Mouse (Mus musculus) spleen, postnatal 36 days (tissue): ENCODE data around the gene Tomm34.
"Not testable (repeated sequence)": the region's sequence is repeated elsewhere in the genome, so short reads cannot be mapped to it uniquely, and the experiment has no call there.

ENCODE experiments used
- DNase-seq, 2 experiments: peaks; one replicate each; pipeline ENCODE4 v3.0.0; 2022; ENCODE audit warnings: low spot score in 2 of 2, mixed read lengths in 1 of 2

The Tomm34 gene

DNA sequence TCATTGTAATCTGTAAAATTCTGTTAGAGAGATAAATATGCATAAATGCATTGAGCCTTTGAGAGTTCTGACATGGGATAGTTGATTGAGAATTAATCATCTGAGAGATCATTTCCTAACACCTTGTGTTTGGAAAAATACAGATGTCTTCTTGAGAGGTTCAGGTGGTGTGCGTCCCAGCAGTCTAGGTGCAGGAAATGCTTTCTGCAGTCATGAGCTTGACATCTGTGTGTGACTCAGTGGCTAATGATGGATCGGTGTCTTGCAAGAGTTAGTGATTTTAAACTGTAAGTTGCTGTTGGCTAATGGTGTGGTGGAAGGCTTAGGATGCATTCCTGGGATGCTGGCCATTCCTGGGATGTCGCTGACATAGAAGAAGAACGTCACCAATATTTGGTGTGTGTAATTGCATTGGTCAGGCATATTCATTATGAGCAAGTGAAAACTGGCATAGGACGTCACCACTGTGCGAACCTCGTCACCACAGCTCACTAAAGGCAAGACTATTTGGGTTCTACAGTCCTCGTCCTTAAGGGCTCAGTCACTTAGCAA is 6.0 kb upstream of the Tomm34 start:
- no peak for DNase-seq

DNA sequence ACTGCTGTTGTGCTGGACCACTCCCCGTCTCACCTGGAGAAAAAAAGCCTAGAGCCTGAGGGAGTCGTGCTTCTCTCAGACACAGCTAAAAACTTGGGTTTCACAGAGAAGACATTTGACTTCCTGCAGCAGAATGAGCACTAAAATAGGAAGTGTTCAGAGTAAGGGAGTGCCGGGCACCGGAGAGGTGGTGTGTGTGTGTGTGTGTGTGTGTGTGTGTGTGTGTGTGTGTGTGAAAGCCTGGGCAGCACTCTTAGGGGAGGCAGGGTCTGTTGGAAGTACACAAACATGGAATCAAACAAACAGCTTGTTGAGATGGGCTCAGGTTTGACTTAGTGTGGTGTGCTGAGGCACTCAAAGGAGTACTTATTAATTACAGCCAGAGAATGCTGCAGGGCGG is 4.1 kb upstream of the Tomm34 start:
- peak; percentile 74 to 77 for DNase-seq

GRCm38 (mm10) chr2:164073918-164074578 is 3.1 kb upstream of the Tomm34 start:
- DNase-seq, result peak; percentile 98 to 99

DNA sequence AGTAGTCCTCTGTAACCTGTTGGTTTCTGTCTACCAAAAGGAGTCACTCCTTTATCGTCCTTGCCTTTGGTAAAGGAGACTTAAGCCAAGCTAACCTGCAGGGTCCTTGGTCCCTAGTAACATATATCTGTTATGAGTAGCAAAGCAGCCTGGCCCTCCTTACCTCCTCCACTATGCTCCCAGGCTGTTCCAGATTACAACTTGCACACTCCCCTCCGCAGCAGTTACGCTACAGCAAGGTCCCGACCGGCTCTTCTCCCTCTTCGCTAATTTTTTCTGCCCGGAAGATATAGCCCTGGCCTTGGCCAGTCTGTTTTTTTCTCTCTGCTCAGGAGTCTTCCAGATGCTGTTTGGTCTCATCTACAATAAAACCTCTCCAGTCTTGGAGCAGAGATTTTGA is 2.2 kb upstream of the Tomm34 start:
- no peak for DNase-seq

DNA sequence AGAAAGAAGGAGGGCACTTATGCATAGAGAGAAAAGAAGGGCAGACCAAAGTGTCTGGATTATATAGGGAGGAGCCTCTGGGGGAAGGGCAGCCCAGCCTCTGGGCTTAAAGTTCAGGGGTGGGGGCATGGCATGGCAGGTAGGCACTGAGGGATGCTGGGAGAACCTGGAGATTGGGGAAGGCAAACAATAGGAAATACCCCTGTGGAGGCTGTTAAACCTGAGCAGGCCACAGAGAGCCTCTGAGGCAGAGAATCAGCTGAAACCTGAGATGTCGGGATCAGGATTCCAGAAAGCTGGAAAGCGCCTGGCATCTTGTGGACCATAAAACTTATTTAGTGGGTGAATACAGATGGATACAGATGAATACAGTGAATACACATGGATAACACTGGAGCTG is 1.1 kb upstream of the Tomm34 start:
- DNase-seq, result no peak

DNA sequence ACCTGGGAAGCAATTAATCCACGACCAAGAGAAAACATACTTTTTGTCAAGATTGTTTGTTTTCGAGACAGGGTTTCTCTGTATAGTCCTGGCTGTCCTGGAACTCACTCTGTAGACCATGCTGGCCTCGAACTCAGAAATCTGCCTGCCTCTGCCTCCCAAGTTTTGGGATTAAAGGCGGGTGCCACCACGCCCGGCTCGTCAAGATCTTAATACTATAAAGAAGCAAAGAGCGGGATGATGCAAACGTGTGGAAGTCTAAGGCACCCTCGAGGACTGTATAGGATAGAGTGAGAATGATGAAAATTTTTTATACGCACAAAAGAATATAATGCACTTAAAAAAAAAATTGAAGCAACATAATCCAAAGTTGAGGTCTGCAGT is 460 bp upstream of the Tomm34 start:
- not testable (repeated sequence) for DNase-seq

GRCm38 (mm10) chr2:164070142-164070764 is 716 bp downstream of the Tomm34 start, which contains the start of gene Stk4:
TSS of gene Stk4 (plus strand) at chr2:164070322.
- DNase-seq, result peak in 1 of 2 experiments; percentile 34

DNA sequence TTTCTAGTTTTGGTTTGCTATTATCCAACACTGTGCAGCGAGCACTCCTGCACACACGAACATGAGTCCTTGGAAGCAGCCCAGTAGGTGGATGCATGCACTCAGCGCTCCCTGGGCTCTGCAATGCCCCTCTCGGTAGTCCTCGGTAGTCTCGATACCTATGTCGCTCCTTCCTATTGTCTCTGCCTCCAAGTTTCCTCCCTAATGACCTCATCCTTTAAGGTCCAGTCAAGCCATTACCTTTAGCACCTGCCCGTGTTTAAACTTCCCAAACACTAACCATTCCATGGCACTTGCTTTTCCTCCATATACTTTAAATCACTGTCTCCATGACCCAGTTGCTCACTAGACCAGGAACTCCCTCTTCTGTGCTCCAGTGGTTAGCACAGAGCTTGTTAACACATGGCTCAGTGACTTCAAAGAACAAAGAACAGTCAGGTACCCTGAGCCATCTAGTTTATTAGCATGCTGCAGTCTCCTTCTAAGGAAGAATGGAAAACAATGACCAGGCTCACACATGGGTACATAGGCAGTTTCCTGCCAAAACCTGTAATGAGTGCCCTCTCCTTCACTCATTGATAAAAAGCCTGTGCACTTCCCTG is 11.2 kb downstream of the Tomm34 start:
- DNase-seq, result no peak

DNA sequence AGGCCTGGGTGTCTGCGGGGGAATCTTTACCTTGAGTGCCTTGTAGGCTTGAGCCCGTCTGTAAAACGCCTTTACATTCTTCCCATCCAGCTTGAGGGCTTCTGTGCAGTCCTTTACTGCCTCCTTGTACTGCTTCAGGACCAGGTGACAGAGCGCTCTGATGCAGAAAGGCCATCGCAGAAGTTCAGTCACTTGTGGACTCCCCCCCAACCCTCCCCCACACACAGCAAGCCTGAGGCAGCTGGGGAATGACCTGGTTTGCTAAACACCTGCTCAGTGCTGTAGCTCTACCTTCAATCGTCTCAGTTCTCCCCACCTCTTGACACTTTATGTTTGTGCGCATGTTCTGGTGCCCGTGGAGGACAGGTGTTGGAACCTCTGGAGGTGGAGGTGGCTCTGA is 16.3 kb downstream of the Tomm34 start:
- DNase-seq, result no peak

- no peak for DNase-seq
Measured at GRCm38 (mm10) chr2:164053767-164054166, 17.2 kb downstream of the Tomm34 start.

GRCm38 (mm10) chr2:164047197-164047690 is 23.7 kb downstream of the Tomm34 start:
- DNase-seq, result peak; percentile 57 to 66

- DNase-seq, result no peak
Measured at GRCm38 (mm10) chr2:164041523-164041922, 29.4 kb downstream of the Tomm34 start.

GRCm38 (mm10) chr2:164040949-164041348 is 30.0 kb downstream of the Tomm34 start:
- DNase-seq, result peak in 1 of 2 experiments; percentile 15

- DNase-seq, result no peak
Measured at GRCm38 (mm10) chr2:164038407-164039028, 32.5 kb downstream of the Tomm34 start.

DNA sequence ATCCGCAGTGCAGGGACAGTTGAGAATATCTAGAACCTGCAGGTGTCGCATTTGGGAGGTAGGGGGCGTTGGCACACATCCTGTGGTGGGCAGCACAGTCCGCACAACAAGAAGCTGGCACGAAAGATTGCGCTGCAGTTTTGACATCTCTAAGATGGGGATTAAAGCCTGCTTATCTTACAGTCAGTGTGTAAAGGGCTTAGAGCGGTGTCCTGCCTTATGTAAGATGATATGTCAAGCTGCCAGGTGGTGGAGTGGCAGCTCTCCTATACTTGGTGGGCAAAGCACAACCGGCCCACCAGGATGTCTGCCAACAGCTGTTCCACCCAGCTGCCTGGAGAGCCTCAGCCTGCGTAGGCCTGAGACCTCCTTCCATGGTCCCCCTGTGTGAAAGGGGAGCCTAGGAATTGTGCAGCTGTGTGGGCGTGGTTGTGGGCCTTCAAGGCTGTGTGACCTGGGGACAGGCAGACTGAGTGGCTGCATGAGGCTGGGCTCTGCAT is 34.4 kb downstream of the Tomm34 start:
- no peak for DNase-seq

DNA sequence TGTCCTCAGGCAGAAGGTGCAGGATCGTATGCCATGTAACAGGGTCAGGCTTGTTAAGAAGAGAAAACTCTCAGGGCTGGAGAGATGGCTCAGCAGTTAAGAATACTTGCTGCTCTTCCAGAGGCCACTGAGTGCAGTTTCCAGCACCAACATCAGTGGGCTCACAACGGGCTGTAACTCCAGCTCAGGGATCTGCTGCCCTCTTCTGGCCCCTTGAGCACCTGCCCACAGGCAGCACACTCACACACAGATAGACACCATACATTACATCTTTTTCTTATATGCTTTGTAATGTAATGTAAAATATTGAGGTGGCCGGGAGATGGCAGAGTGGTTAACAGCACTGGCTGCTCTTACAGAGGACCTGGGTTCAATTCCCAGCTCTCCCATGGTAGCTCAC is 38.0 kb downstream of the Tomm34 start:
- DNase-seq, result no peak

DNA sequence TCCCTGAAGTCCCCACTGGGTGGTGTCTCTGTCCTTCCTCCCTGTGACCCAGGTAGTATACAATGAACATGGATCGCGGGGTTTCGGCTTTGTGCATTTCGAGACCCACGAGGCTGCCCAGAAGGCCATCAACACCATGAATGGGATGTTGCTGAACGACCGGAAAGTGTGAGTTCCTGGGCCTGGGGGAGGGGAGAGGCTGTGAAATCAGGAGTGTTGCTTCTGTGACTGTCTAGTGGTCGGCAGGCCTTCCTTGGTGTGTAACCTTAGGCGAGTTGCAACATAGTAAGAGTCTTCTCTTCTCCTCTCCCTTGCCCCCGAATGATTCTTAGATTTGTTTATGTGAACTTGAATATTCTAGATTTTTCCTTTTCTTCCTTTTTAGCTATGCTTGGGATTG is 39.8 kb downstream of the Tomm34 start:
- DNase-seq, result no peak

DNA sequence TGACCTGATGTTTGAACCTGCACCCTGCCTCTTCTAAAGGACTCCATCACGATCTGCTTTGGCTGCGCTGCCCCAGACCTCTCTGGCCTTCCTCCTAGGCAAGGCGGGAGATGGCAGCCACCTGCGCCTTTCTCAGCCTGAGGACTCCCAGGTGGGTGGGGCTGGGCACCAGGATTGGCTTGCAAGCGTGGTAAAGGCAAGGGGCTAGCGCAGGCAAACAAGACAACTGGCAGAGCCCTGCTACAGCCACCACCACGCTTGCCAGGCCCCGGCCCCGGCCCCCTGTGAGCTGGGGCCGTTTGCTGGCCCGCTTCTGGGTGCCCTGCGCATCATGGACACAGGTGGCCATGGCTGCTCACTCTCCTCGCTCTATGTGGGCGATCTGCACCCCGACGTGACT is 45.8 kb downstream of the Tomm34 start, which contains the start of gene Pabpc1l:
Gene Pabpc1l, plus strand, starts transcription at position 301 of the 400 bp plus-strand sequence.
- no peak for DNase-seq

DNA sequence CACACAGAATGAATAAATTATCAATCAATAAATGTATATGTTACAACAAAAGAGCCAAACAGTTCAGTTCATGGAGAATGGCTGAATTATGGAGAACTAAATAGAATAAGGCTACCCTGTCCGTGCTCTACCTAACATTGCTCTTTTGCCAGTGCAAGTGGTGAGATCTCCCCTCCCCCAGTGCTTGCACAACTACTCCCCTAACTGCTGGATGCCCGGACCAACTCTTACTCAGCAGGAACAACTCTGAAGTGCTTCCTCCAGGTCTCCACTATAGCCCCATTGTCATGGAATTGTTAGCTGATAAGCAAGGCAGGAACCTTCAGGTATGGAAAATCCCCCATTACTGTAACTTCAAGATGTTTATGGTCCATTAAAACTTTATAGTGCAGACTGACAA is 48.9 kb downstream of the Tomm34 start:
- DNase-seq, result no peak

GRCm38 (mm10) chr2:164019943-164020342 is 51.0 kb downstream of the Tomm34 start:
- no peak for DNase-seq

DNA sequence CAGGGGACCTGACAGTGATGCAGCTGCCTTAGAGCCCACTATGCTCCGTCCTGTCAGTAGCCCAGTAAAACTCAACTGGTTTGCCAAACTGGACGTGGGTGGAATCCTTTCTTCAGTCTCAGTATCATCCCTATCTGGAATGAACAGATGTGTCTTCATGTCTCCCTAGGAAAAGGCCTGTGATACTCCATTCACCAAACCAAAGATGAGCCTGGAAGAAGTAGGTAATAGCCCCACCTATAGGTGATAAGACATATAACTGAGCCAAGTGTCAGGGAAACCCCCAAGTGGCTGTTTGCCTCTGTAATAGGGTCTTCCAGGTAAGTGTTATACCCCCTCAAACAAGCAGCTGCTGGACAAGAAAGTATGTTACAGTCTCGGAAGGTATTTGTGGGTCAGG is 52.1 kb downstream of the Tomm34 start:
- no peak for DNase-seq

DNA sequence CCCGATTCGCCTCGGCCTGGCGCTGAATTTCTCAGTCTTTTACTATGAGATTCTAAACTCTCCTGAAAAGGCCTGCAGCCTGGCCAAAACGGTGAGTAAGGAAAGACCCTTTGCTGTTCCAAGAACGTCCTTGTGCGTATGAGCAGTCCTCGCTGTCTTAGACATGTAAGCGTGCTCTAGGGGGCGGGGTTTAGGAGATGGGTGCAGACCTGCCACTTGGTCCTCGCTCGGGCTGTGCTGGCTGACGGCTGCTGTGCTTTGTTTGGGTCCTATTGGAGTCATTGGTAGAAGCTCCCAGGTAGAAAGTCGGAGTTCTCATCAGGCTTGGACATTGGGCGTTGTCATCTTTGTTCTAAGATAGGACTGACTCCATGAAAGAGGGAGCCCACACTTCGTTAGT is 55.7 kb downstream of the Tomm34 start:
- no peak for DNase-seq
